In genomic region chr12:56416106-56416505, GRCm38 (mm10) we compare ENCODE assay signal across 22 mouse cellular contexts.
A peak's percentile ranks its signal among the peaks of the same experiment; 100 is the strongest.
DNase-seq lines count a peak whose midpoint lies in the region; ATAC-seq and TF ChIP-seq lines count a peak whose summit lies in the region.
"Had no signal": no experiment of that assay in that cellular context is flagged by ENCODE, and none has a peak within 500 bp of the region (broad histone marks: within the 10 kb centered on the region; RNA-seq: fewer than 3 reads in every experiment).

No protein-coding gene starts in this region.

- H3K4me2 ChIP-seq in lung, embryonic 14.5 days = no peak overlapping the region; the same call in 1 of the 2 replicates
- no peak overlapping the region for H3K4me2 ChIP-seq in lung, embryonic 15.5 days
- H3K4me2 ChIP-seq in lung, embryonic 16.5 days (ENCODE audit: low read depth, low read length) = no peak overlapping the region
- no peak overlapping the region for H3K4me2 ChIP-seq in lung, postnatal 0 days (replicated peaks; ENCODE audit: low read depth, low read length)

- no peaks in the 10 kb centered on the region for H3K36me3 ChIP-seq in lung, embryonic 14.5 days (ENCODE audit: insufficient read depth)
- no peaks in the 10 kb centered on the region for H3K36me3 ChIP-seq in lung, embryonic 15.5 days
- no peaks in the 10 kb centered on the region for H3K36me3 ChIP-seq in lung, embryonic 16.5 days (ENCODE audit: control insufficient read depth, insufficient read depth, low read length)
- H3K36me3 ChIP-seq in lung, postnatal 0 days (ENCODE audit: insufficient read depth, low read length) = no peaks in the 10 kb centered on the region
- H3K36me3 ChIP-seq: G1E had no signal

- TF ChIP-seq EP300 in lung, postnatal 0 days (IDR thresholded peaks at IDR 0.05) = peak; percentile 96

- TF ChIP-seq POLR2A in lung, adult 2 months (IDR thresholded peaks at IDR 0.05; ENCODE audit: borderline replicate concordance, extremely low read depth, low read depth, low read length) = no peak

- TF ChIP-seq CTCF in lung, embryonic 14.5 days (IDR thresholded peaks at IDR 0.05; ENCODE audit: low read depth) = no peak
- TF ChIP-seq CTCF in lung, adult 2 months (IDR thresholded peaks at IDR 0.05; ENCODE audit: insufficient read depth, low read length) = no peak
- TF ChIP-seq CTCF in lung, postnatal 0 days (IDR thresholded peaks at IDR 0.05) = no peak

- no peak for ATAC-seq in lung, embryonic 14.5 days (ENCODE audit: insufficient read depth)
- peak; percentile 35; the same call in 1 of the 2 replicates for ATAC-seq in lung, embryonic 15.5 days (ENCODE audit: borderline replicate concordance, extremely low read depth, low FRiP score, low TSS enrichment)
- ATAC-seq in lung, embryonic 16.5 days (ENCODE audit: low read depth) = peak; percentile 55
- ATAC-seq in lung, postnatal 0 days = peak; percentile 31; the same call in 1 of the 2 replicates
- ATAC-seq: activated CD4-positive, CD25-positive, alpha-beta regulatory T cell, adult 4 months; CD4-positive, CD25-positive, alpha-beta regulatory T cell, adult 4 months; Patski had no signal

- H3K4me1 ChIP-seq in lung, embryonic 14.5 days (ENCODE audit: insufficient read depth) = 0 out of 2 replicates have a peak, but pooled peaks cover 3% of the 10 kb centered on the region
- H3K4me1 ChIP-seq in lung, embryonic 15.5 days = 0 out of 2 replicates have a peak, but pooled peaks cover 5% of the 10 kb centered on the region
- H3K4me1 ChIP-seq in lung, adult 2 months (ENCODE audit: control insufficient read depth, insufficient read depth, low read length) = peaks cover 3% of the 10 kb centered on the region
- H3K4me1 ChIP-seq in lung, embryonic 16.5 days (replicated peaks; ENCODE audit: control insufficient read depth, insufficient read depth, low read length) = peaks cover 3% of the 10 kb centered on the region; the same call in 1 of the 2 replicates
- no peaks in the 10 kb centered on the region for H3K4me1 ChIP-seq in lung, postnatal 0 days (ENCODE audit: insufficient read depth, low read depth, low read length)

- H3K27ac ChIP-seq in lung, embryonic 14.5 days (ENCODE audit: low read depth) = peak overlapping the region; percentile 84
- H3K27ac ChIP-seq in lung, embryonic 15.5 days = peak overlapping the region; percentile 87
- H3K27ac ChIP-seq in lung, embryonic 16.5 days (ENCODE audit: low read length) = peak overlapping the region; percentile 92
- H3K27ac ChIP-seq in lung, postnatal 0 days (ENCODE audit: low read length) = peak overlapping the region; percentile 80

- no peak overlapping the region for H3K4me3 ChIP-seq in lung, embryonic 14.5 days (ENCODE audit: low read depth, low read length)
- H3K4me3 ChIP-seq in lung, embryonic 15.5 days = no peak overlapping the region
- H3K4me3 ChIP-seq in lung, adult 2 months (replicated peaks; ENCODE audit: extremely low read depth, low read depth, low read length) = no peak overlapping the region
- H3K4me3 ChIP-seq in lung, embryonic 16.5 days (ENCODE audit: low read length) = no peak overlapping the region
- no peak overlapping the region for H3K4me3 ChIP-seq in lung, postnatal 0 days (ENCODE audit: low read depth, low read length)

- DNase-seq in lung, embryonic 14.5 days = peak; percentile 2
- DNase-seq in lung, adult 18-20 months = no peak
- DNase-seq in lung, adult 2 months = no peak
- DNase-seq in lung, postnatal 36 days = no peak
- DNase-seq in lung, postnatal 0 days (ENCODE audit: low spot score) = peak; percentile 66
- no peak for DNase-seq in lung, postnatal 10 days
- DNase-seq: adrenal gland, adult 2 months; adrenal gland, adult 8-10 months; adrenal gland, postnatal 10 days; adrenal gland, postnatal 14 days; adrenal gland, postnatal 25 days; adrenal gland, postnatal 36 days; B cell, adult 2 months; cerebellum, adult 11 months; cerebellum, adult 11-12 months had no signal

- WGBS in lung, embryonic 14.5 days = 45% methylated on average over 7 of the region's 7 CpGs
- 48% methylated on average over 7 of the region's 7 CpGs for WGBS in lung, embryonic 15.5 days
- WGBS in lung, adult 2 months = 55% methylated on average over 7 of the region's 7 CpGs
- WGBS in lung, embryonic 16.5 days = 40% methylated on average over 7 of the region's 7 CpGs
- WGBS in lung, postnatal 0 days = 50% methylated on average over 7 of the region's 7 CpGs

- H3K27me3 ChIP-seq in lung, embryonic 14.5 days (ENCODE audit: insufficient read depth, low read length) = no peaks in the 10 kb centered on the region
- no peaks in the 10 kb centered on the region for H3K27me3 ChIP-seq in lung, embryonic 15.5 days
- no peaks in the 10 kb centered on the region for H3K27me3 ChIP-seq in lung, embryonic 16.5 days (ENCODE audit: control insufficient read depth, insufficient read depth, low read depth, low read length)
- no peaks in the 10 kb centered on the region for H3K27me3 ChIP-seq in lung, postnatal 0 days (replicated peaks; ENCODE audit: insufficient read depth, low read length)
- H3K27me3 ChIP-seq: CH12.LX had no signal

- no peaks in the 10 kb centered on the region for H3K9me3 ChIP-seq in lung, embryonic 14.5 days (ENCODE audit: low read depth, low read length)
- no peaks in the 10 kb centered on the region for H3K9me3 ChIP-seq in lung, embryonic 15.5 days
- H3K9me3 ChIP-seq in lung, embryonic 16.5 days (ENCODE audit: control insufficient read depth, low read length) = no peaks in the 10 kb centered on the region
- H3K9me3 ChIP-seq in lung, postnatal 0 days (ENCODE audit: low read length) = no peaks in the 10 kb centered on the region
- H3K9me3 ChIP-seq: G1E had no signal

- H3K9ac ChIP-seq in lung, embryonic 14.5 days = no peak overlapping the region
- no peak overlapping the region for H3K9ac ChIP-seq in lung, embryonic 15.5 days
- H3K9ac ChIP-seq in lung, embryonic 16.5 days (ENCODE audit: low read length) = no peak overlapping the region
- no peak overlapping the region for H3K9ac ChIP-seq in lung, postnatal 0 days (replicated peaks; ENCODE audit: low read depth)

Comparison
In these comparisons a context has a peak if more than half of its experiments do, and no peak if none do; other contexts are left out.
1. DNase-seq: peak in lung, embryonic 14.5 days (single experiment) and lung, postnatal 0 days (single experiment); none in lung, adult 18-20 months (0 of 2), lung, adult 2 months (single experiment), lung, postnatal 36 days (single experiment) and lung, postnatal 10 days (single experiment).
2. Peak in every context shown above with its lines, with median percentiles within 50 percentile points of each other: H3K27ac ChIP-seq.